Mouse (Mus musculus) brain, embryonic 14.5 days (tissue): ENCODE measurements around the gene Cyth3. TPM values are rescaled to one million over a fixed set of nuclear protein-coding genes. Genes with fewer than 3 reads are reported as not detected.

Experiments
- DNase-seq: peaks from one replicate; pipeline ENCODE4 v3.0.0-alpha.2; 2011; ENCODE audit warnings: low read depth
- CTCF ChIP-seq: fragments of 200-500 bp; IDR thresholded peaks from 2 replicates; pipeline ENCODE4 v1.5.1; 2012; ENCODE audit warnings: inconsistent platforms, mild to moderate bottlenecking, moderate library complexity, borderline replicate concordance; ENCODE audit not compliant: insufficient read depth, insufficient read length; ENCODE audit errors: extremely low read depth
- POLR2A ChIP-seq: fragments of 200-500 bp; IDR thresholded peaks from 2 replicates; pipeline ENCODE4 v1.6.1; 2012; ENCODE audit warnings: mild to moderate bottlenecking, inconsistent platforms, borderline replicate concordance; ENCODE audit not compliant: poor library complexity, insufficient read depth, insufficient read length, severe bottlenecking; ENCODE audit errors: extremely low read depth
- polyA plus RNA-seq: library from polyadenylated mRNA; depleted of rRNA; stranded (reverse); fragments of >200 nt; gene quantifications from 2 replicates; pipeline ENCODE4 v1.2.3, GENCODE M21; 2012

Cyth3 gene
- polyA plus RNA-seq, 1 experiment: 35.3 TPM

DNA sequence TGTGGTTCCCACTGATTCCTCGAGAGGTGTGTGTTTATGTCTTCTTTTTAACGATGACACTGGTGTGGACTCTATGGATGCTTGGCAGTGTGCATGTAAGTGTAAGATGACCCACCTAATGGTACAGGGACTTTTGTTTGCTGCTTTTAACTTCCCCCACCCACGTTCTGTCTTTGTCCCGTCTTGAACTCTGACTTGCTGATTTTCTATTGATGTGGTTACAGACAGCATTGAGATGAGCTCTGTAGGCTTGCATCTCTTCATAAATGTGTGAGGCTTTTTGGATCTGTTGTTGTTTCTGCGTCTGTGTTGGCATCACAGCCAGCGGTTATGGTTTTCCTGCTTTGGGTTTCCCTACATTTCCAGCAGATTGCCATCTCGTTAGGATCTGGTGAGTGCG lies 8.5 kb downstream of the Cyth3 start:
- no peak for TF ChIP-seq POLR2A
- TF ChIP-seq CTCF: no peak
- DNase-seq: no peak

DNA sequence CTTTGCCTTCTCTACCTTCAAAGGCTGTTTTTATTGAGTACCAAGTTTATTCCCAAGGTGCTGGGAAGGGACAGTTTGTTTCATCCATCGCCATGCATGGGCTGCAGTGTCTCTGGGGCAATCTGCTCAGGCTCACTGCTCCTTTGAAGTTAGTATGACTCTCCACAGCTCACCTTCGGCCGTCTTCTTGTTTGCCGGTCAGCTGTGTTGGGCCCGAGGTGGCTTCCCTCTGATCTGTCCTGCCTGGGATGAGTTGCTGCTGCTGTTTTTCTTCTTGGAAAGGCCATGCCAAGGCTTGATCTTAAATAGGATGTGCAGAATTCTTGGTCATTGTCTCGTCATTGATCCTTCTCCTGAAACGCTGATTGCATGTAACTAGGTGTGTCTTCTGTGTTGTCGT lies 9.3 kb downstream of the Cyth3 start:
- TF ChIP-seq CTCF: no peak
- no peak for DNase-seq

DNA sequence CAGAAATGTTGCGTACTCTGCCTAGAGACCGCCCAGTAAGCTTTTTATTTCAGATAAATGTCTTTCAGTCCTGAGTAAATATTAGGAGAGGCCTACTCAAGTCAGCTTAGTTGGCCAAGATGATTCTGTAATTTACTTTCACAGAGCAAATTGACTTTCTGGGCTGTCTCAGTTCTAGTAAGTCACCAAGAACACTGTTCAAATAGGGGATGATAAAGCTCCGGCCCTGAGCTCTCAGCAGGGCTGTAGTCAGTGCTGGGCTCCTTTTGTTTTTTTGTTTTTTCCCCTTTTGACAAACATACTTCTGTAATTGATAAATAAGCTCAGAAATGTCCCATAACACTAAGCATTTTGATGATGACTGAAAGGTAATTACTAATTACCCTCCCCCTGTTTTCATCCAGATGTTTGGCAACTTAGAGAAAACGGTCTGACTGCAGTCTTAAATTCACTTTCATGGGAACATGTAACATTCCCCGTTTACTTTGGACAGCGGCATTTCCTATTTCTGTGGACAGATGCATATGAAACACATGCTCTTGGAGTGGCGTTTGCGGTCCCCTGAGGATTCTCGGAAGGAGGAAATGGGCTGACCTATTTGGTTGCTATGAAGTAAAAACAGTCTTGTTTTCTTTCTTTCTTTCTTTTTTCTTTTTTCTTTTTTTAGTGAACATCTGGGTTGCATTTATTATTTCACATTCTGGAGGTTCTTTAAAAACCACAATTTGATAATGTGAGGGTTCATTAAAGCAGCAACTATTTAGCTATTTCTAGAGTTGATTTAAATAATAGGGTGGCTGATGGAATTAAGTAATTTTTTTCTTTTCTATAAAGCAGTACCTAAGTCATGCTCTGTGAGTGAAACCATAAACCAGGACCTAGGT lies 10.7 kb downstream of the Cyth3 start:
- TF ChIP-seq POLR2A: no peak
- TF ChIP-seq CTCF: no peak
- peak; percentile 41 for DNase-seq

DNA sequence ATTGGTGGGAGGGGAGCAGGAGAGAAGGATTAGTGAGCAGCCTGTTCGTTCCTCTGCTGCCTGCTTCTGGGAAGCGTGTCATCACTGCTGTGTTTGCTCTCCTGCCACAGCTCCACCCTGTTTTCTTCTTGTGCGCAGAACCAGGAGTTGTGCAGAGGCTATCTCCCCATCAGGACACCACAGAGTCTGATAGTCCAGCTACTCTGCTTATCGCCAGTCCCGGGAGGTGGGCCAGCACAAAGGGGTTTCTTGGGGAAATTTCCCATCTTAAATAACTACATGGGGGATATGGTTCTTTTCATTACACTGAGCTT lies 11.3 kb downstream of the Cyth3 start:
- TF ChIP-seq POLR2A (no peak), CTCF (no peak)
- DNase-seq: no peak

DNA sequence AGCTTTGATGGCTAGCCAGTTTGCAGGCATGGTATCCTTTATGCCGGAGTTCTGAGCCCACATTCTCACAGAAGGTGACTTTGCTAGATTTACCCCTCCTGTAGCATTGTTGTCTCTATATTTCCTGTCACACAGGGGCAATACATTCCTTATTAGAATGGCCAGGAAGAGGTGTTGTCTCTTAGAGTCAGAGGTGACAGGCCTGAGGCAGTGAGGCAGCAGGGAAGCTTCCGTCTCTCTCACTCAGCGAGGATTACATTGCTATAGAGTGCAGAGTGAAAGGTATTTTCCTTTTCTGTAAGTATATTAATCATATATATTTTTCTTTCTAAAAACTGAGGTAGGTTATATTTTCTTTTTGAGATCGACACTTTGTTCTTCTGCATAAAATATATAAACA lies 11.6 kb downstream of the Cyth3 start:
- TF ChIP-seq CTCF (no peak), POLR2A (no peak)
- DNase-seq: no peak

GRCm38 (mm10) chr5:143634550-143635112 lies 12.4 kb downstream of the Cyth3 start:
- no peak for DNase-seq
- no peak for TF ChIP-seq POLR2A
- TF ChIP-seq CTCF: no peak

- no peak for TF ChIP-seq POLR2A
- no peak for TF ChIP-seq CTCF
- DNase-seq: no peak
Measured at GRCm38 (mm10) chr5:143635358-143635757, 13.1 kb downstream of the Cyth3 start.

- TF ChIP-seq CTCF: no peak
- no peak for TF ChIP-seq POLR2A
- DNase-seq: no peak
Measured at GRCm38 (mm10) chr5:143636173-143636572, 13.9 kb downstream of the Cyth3 start.

DNA sequence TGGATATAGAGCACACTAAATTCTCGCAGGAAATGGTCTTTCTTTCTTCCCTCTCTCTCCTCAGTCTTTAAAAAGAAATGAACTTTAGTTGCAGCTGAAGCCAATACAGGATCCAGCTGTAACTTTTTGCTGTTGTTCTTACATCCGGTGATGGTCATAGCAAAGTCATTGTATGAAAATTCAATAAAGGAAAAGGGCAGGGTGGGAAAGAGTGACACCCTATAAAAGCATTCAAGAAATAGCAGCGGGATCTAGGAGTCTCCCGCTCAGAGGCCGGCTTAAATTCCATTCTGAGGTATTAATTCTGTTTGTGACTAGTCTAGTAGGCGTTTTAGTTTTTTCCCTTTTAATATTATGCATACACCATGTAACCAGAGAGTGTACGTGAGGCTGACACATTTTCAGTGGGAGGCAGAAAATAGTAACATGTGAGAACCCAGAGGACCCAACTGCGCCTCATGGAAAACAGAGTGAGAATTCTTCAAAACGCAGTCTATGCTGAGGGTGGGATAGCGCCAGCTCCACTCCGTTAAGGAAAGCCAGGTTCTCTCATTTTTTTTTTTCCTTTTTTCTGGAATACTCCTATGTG lies 15.7 kb downstream of the Cyth3 start:
- TF ChIP-seq POLR2A (no peak), CTCF (no peak)
- no peak for DNase-seq

- DNase-seq: no peak
- TF ChIP-seq CTCF (no peak), POLR2A (no peak)
Measured at GRCm38 (mm10) chr5:143638516-143639270, 16.4 kb downstream of the Cyth3 start.

DNA sequence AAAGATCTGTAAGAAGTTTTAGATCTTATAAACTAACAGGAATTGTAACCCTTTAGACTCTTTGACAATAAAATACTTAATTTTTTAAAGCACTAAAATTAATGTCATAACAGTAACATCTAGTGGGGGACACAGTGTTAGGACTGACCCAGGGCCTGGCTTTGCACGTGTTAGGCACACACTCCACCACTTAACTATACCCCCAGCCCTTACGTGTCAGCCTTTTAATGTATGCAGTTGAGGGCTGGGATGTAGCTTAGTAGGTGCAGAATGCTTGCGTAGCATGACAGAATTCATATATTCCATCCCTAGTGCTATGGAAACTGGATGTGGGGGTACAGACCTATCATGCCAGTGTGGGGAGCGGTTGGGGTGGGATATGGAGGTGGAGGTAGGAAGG lies 17.1 kb downstream of the Cyth3 start:
- no peak for DNase-seq
- no peak for TF ChIP-seq CTCF

DNA sequence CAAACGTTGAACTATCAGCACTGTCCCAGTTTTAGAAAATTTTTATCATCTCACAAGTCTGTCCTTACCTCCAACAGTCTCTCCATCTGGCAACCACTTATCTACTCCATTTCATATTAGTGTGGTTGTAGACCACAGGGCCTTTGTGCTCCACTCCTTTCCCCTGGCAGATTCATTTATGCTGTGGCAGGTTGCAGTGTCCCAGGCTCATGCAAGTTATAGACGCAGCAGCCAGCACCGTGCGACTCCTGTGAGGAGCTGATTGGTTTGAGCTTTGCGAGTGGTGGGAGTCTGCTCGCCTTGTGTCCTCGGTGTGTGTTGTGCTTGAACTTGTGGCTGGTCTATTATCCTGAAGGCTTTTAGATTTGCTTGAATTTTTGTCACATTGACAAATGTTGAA lies 17.6 kb downstream of the Cyth3 start:
- TF ChIP-seq CTCF: no peak
- no peak for TF ChIP-seq POLR2A

GRCm38 (mm10) chr5:143641503-143641902 lies 19.3 kb downstream of the Cyth3 start:
- no peak for TF ChIP-seq CTCF
- no peak for TF ChIP-seq POLR2A
- no peak for DNase-seq

More for the DNA sequence above, 17.6 kb downstream of the Cyth3 start:
- no peak for DNase-seq
